Mouse (Mus musculus): ENCODE data around the gene Vangl2. TPM values are rescaled to one million over a fixed set of nuclear protein-coding genes. Genes with fewer than 3 reads are reported as not detected.

Vangl2 gene
- polyA plus RNA-seq, 1 experiment from 2014 or later, result 14.1 TPM

- Histone ChIP-seq H3K27me3 (no peaks in the 10 kb centered on the region), H3K4me2 (peak overlapping the region; percentile 70), H3K36me3 (no peaks in the 10 kb centered on the region), H3K4me3 (peak overlapping the region; percentile 87), H3K27ac (peak overlapping the region; percentile 87), H3K9me3 (no peaks in the 10 kb centered on the region), H3K9ac (peak overlapping the region; percentile 88), H3K4me1 (peaks cover 27% of the 10 kb centered on the region)
- under 1% methylated on average over 42 of the region's 54 CpGs for WGBS
- ATAC-seq (ENCODE audit: borderline replicate concordance, extremely low read depth, low FRiP score, low TSS enrichment), result peak; percentile 90
These were observed 1.0 kb downstream of the Vangl2 start for GRCm38 (mm10) chr1:172027010-172027808.

- Histone ChIP-seq H3K9me3 (no peaks in the 10 kb centered on the region), H3K27ac (peak overlapping the region; percentile 87), H3K36me3 (no peaks in the 10 kb centered on the region), H3K27me3 (no peaks in the 10 kb centered on the region), H3K4me2 (peak overlapping the region; percentile 70), H3K4me1 (peaks cover 32% of the 10 kb centered on the region), H3K4me3 (peak overlapping the region; percentile 87), H3K9ac (peak overlapping the region; percentile 88)
- ATAC-seq (ENCODE audit: borderline replicate concordance, extremely low read depth, low FRiP score, low TSS enrichment), result peak; percentile 75
- 2% methylated on average over 23 of the region's 23 CpGs for WGBS
These were observed 1.9 kb downstream of the Vangl2 start for GRCm38 (mm10) chr1:172026201-172026901.

GRCm38 (mm10) chr1:172025201-172025904 is 2.9 kb downstream of the Vangl2 start:
- 44% methylated on average over 8 of the region's 8 CpGs for WGBS
- Histone ChIP-seq H3K9me3 (no peaks in the 10 kb centered on the region), H3K36me3 (no peaks in the 10 kb centered on the region), H3K4me1 (peaks cover 32% of the 10 kb centered on the region), H3K4me3 (peak overlapping the region; percentile 87), H3K27ac (no peak overlapping the region), H3K27me3 (no peaks in the 10 kb centered on the region), H3K9ac (no peak overlapping the region; the same call in 1 of the 2 replicates), H3K4me2 (peak overlapping the region; percentile 70)
- no peak for ATAC-seq (ENCODE audit: borderline replicate concordance, extremely low read depth, low FRiP score, low TSS enrichment)

GRCm38 (mm10) chr1:172024140-172024895 is 3.9 kb downstream of the Vangl2 start:
- no peaks in the 10 kb centered on the region for H3K36me3 ChIP-seq
- no peak for ATAC-seq (ENCODE audit: borderline replicate concordance, extremely low read depth, low FRiP score, low TSS enrichment)
- peaks cover 40% of the 10 kb centered on the region for H3K4me1 ChIP-seq
- no peaks in the 10 kb centered on the region for H3K9me3 ChIP-seq
- no peak overlapping the region for H3K9ac ChIP-seq
- H3K27ac ChIP-seq, result no peak overlapping the region
- no peak overlapping the region for H3K4me3 ChIP-seq
- 67% methylated on average over 9 of the region's 9 CpGs for WGBS
- peak overlapping the region; percentile 70 for H3K4me2 ChIP-seq
- H3K27me3 ChIP-seq, result no peaks in the 10 kb centered on the region

DNA sequence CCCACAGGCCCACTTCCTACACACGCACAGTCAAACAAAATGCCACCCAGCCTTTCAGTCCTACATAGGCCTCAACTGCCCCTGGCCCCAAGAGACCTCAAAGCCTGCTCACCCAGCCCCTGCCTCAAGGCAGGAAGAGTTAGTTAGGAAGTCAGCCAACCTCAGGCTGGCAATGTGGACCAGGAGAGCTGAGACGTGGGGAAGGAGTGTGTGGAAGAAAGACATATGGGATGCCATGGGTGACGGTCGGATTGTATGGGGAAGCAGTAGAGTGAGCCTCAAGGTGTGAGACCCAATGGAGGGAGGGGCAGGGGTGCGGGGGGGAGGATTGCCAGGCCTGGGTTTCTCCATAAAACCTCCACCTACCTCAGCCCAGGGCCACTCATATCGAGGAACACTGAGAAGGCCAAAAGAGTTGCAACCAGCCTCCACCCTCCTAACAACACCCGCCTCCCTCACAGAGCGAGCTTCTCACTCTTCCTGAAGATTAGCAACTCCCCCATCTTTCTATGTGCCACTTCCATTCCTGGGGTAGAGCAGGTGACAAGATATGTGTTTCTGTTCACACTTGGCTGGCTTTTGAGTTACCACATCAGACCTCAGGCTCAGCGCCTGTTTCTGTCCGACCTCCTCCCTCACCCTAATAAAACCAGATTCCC is 8.3 kb downstream of the Vangl2 start:
- Histone ChIP-seq H3K27me3 (no peaks in the 10 kb centered on the region), H3K4me2 (no peak overlapping the region), H3K4me3 (no peak overlapping the region), H3K4me1 (peaks cover 55% of the 10 kb centered on the region), H3K9ac (no peak overlapping the region), H3K9me3 (no peaks in the 10 kb centered on the region), H3K27ac (peak overlapping the region; percentile 44), H3K36me3 (no peaks in the 10 kb centered on the region)
- 74% methylated on average over 10 of the region's 10 CpGs for WGBS
- ATAC-seq (ENCODE audit: borderline replicate concordance, extremely low read depth, low FRiP score, low TSS enrichment), result no peak

GRCm38 (mm10) chr1:172019339-172019738 is 8.9 kb downstream of the Vangl2 start:
- Histone ChIP-seq H3K27ac (peak overlapping the region; percentile 44), H3K4me2 (no peak overlapping the region), H3K9me3 (no peaks in the 10 kb centered on the region), H3K9ac (no peak overlapping the region), H3K36me3 (no peaks in the 10 kb centered on the region), H3K4me3 (no peak overlapping the region), H3K27me3 (no peaks in the 10 kb centered on the region), H3K4me1 (peaks cover 49% of the 10 kb centered on the region)
- WGBS, result 81% methylated on average over 4 of the region's 4 CpGs
- no peak for ATAC-seq (ENCODE audit: borderline replicate concordance, extremely low read depth, low FRiP score, low TSS enrichment)

DNA sequence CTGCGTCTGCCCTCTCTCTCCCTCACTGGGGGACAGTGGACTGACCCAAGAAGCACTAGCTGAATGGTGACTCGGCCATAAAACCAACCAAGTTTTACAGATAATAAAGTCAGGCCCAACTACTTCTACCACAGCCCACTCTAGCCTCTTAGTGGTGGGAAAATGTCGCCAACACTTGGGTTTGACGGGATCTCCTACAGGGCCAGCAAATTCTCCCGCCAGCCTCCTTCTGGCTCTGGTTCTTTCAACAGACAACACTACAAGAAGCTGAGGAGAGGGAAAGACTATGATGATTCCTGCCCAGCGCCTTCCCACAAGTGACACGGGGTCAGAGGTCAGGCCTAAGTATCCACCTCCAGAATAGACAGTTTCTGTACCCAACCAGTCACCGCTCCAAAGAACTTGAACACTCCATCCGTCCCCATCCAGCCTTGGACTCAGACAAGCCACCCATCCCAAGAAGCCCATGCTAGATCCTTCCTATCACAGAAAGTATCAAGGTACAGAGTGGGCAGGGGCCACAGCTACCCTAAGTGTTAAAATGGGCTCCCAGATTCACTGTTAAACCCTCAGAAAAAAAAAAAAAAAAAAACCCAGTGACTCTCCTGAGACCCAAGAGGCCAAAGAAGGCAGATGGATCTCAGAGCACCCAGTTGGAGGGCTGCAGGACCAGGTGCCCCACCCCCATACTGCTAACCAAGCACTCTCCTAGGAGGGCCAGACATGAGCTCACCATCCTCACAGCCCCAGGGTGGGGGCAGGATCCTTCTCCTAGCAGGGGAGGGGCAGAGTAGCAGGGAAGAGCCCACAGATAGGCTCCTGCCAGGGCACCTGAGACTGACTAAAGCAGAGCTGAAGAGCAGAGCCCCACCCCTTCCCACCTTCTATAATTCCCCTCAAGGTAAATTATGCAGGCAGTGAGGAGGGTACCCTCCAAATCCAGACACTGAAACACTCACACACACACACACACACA is 9.6 kb downstream of the Vangl2 start:
- Histone ChIP-seq H3K4me3 (no peak overlapping the region), H3K9ac (no peak overlapping the region), H3K36me3 (no peaks in the 10 kb centered on the region), H3K9me3 (no peaks in the 10 kb centered on the region), H3K4me2 (no peak overlapping the region), H3K27ac (no peak overlapping the region), H3K4me1 (peaks cover 46% of the 10 kb centered on the region), H3K27me3 (no peaks in the 10 kb centered on the region)
- WGBS, result 79% methylated on average over 9 of the region's 9 CpGs
- ATAC-seq (ENCODE audit: borderline replicate concordance, extremely low read depth, low FRiP score, low TSS enrichment), result peak; percentile 32; the same call in 1 of the 2 replicates

DNA sequence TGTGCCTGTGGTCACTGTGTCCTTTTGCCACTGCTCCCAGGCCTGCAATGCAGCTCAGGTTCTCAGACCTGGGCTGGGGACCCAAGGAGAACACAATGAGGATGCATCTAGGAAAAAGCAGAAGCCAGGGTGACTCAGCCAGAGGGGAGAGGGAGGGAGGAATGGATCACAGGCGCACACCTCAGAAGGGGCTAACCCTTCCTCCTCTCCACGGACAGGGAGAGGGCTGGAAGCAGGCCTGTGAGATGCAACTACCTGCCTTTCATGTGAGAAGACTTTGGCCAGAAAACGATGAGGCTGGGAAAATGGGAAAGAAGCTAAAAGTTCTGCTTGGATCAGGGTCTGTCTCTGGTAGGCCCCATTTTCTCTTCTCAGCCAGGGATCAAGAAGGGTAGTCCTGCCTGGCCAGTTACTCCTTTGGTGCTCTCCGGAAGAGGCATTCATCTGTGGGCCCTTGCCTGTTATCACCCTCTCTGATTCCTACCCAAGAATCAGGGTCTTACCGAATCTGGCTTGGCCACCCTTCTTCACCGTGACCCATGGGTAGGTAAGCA is 10.7 kb downstream of the Vangl2 start:
- peak overlapping the region; percentile 9; the same call in 1 of the 2 replicates for H3K27ac ChIP-seq
- 76% methylated on average over 6 of the region's 6 CpGs for WGBS
- no peaks in the 10 kb centered on the region for H3K9me3 ChIP-seq
- no peak overlapping the region for H3K4me2 ChIP-seq
- no peak overlapping the region for H3K4me3 ChIP-seq
- H3K36me3 ChIP-seq, result no peaks in the 10 kb centered on the region
- H3K4me1 ChIP-seq, result peaks cover 46% of the 10 kb centered on the region
- H3K9ac ChIP-seq, result no peak overlapping the region
- H3K27me3 ChIP-seq, result no peaks in the 10 kb centered on the region
- no peak for ATAC-seq (ENCODE audit: borderline replicate concordance, extremely low read depth, low FRiP score, low TSS enrichment)

GRCm38 (mm10) chr1:172016660-172017516 is 11.4 kb downstream of the Vangl2 start:
- H3K4me3 ChIP-seq, result no peak overlapping the region
- peaks cover 46% of the 10 kb centered on the region for H3K4me1 ChIP-seq
- no peaks in the 10 kb centered on the region for H3K9me3 ChIP-seq
- no peaks in the 10 kb centered on the region for H3K27me3 ChIP-seq
- H3K9ac ChIP-seq, result peak overlapping the region; percentile 1; the same call in 1 of the 2 replicates
- H3K4me2 ChIP-seq, result no peak overlapping the region
- ATAC-seq (ENCODE audit: borderline replicate concordance, extremely low read depth, low FRiP score, low TSS enrichment), result no peak
- peak overlapping the region; percentile 58 for H3K27ac ChIP-seq
- no peaks in the 10 kb centered on the region for H3K36me3 ChIP-seq
- 19% methylated on average over 6 of the region's 6 CpGs for WGBS
